Mouse (Mus musculus) liver, adult 10 weeks (tissue): ENCODE results near the gene Kifc1. TPM values are rescaled to one million over a fixed set of nuclear protein-coding genes. Genes with fewer than 3 reads are reported as not detected.

Experiments used
- polyA plus RNA-seq: library from polyadenylated mRNA; stranded (reverse); fragments of 350-450 nt; fragmentation: Illumina TruSeq; extraction: RNeasy Lipid Tissue Mini Kit (QIAGEN cat#74804); gene quantifications from one replicate; pipeline ENCODE4 v1.2.3, GENCODE M21; 2014; ENCODE audit warnings: low read depth, low replicate concordance

Kifc1 gene
- polyA plus RNA-seq = not detected

DNA sequence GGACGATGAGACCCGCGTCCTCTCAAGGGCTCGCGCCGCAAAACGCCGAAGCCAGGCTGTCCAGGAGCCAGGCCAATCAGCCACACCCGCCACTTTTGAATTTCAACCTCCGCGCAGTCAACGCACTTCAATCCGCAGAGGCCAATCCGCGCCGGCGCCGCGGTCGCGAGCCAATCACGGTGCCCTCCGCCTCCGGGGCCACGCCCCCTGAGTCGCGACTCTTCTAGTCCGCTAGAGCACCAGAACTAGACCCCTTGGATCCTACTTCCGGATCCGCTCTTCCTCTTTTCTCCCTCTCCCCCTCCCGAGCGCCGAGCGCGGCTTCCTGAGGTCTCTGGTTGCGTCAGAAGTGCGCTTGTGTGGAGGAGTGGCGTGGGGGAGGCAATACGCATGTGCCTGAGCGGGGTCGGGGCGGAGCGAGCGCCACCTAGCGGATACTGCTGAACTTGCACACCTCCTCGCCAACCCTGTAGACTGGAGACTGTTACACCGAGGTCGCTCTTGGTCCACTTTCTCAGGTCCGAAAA is at the start of gene Kifc1:
Gene Kifc1 (minus strand): TSS at position 129 of the 527 bp plus-strand sequence.

DNA sequence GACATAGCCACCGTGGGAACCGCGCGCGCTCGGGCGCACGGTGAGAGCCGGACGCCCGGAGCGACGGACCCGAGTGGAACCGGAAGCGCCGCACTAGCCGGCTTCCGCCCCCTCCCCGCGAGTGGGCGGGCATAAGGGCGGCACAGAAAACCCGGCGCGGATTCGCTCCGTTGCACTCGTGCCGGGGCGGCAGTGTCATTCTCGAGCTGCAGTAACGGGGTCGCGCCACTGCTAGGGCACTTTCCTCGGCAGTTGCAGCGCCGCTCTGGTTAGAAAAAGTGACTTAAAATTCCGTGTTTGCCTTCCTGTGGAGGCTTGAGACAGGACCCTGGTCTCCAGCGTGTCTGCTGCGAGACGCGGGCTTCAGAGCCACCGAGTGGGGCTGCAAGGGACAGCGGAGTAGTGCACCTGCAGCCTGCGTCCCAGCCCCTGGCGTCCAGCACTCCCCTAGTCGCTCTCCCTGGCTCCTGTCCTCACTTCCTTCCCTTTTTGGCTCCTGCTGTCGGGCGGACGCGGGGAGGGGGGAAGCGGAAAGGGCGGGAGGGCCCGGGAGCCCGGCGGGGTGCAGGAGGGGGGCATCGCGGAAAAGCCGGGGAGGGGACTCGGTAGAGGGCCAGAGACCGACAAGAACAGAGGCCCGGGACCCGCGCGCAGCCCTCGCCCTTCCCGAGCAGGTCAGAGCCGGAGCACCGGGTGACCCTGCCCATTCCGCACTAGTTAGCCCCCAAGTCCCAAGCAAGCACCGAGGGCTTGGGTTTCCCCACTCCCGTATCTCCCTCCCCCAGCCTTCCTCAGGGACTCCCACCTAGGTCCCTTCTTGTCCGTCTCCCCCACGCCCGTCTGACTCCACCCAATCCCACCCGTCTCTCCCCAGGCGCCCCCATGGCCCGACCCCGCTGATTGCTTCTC is 39.2 kb upstream of the Kifc1 start, which contains the start of gene Rgl2:
Gene Rgl2 (plus strand): TSS at position 173 of the 909 bp plus-strand sequence.

DNA sequence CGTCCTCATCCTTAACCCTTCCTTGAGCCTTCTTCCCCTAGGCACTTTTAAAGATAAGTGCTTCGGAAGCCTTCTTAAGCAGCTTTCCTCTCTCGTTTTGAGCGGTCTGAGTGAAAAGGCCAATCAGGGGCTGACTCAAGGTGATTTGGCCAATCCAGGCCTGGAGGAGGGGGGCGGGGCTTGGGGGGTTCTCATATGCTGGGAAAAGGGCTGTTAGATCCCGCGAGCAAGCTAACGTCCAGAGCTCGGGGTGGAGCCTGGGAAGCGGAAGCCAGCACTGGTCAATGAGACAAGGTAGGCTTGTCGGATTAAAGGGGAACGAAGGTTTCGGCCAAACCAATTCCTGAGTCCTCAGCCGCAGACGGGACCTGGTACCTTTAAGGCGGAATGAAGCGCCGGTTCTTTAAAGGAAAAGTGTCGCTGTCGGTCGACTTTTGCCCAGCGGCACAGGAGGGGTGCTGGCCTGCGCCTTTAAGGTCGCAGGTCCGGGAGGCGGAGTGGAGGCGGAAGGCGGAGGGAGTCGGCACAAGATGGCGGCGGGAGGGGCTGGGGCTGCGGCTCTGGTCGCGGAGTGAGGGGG is 25.3 kb upstream of the Kifc1 start, which contains the start of the genes Tapbp and Zbtb22:
Gene Tapbp (plus strand): TSS at position 229 of the 580 bp plus-strand sequence.
Gene Zbtb22 (plus strand): TSS at position 234 of the 580 bp plus-strand sequence.

DNA sequence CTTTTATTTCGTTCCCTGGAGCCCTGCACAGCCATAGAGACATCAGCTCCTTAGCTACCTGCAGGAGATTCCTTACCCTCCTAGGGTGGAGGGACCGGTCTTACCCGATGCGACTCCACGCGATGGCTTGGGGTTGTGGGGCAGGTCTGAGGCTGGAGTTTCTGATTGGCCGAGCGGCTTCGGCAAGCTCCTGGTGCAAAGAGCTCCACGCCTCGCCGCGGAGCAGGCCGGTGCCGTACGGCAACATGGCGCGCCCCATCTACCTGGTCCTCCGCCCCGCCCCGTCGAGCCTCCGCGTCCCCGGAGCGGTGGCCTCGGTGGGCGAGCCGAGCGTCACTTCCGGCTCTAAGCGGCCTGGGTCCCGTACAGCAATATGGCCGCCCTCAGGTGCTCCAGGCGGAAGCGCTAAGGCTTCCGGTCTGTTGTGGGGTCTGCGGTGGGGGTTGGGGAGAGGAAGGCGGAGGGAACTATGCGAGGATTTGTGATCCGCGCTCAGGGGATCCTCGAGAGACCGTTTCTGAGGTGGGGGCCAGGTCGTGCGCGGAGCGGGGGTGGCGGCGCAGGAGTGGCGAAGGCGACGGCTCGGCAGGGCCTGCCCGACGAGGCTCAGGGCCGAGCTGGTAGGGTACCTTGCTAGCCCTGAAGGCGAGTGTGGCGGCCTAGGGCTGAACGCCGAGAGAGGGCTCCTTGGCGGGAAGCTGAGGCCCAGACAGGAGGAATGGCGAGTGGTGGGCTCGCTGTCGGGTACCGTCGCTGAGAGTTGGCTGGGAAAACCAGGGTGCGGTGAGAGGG is 18.8 kb upstream of the Kifc1 start, which contains the start of gene Daxx:
Gene Daxx (plus strand): TSS at position 338 of the 792 bp plus-strand sequence.

DNA sequence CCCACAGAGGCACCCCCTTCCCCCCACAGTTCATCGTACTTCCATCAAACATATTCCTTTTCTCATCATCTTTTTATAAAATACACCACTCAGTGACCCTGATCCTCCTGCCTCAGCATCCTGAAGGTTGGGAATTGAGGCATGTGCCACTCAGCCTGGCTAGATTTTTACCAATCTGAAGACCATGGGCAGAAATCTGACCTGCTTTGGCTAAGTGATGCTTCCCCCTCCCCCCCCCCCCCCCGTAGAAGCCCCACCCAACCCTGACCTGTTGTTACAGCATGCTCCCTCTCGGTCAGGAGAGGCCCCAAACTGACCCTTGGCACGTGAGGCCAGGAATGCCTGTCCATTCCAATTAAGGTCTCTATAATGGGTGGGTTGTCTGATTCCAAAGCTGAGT is 14.4 kb upstream of the Kifc1 start, which contains the start of gene Platr17:
Gene Platr17 (plus strand): TSS at position 301 of the 400 bp plus-strand sequence.

DNA sequence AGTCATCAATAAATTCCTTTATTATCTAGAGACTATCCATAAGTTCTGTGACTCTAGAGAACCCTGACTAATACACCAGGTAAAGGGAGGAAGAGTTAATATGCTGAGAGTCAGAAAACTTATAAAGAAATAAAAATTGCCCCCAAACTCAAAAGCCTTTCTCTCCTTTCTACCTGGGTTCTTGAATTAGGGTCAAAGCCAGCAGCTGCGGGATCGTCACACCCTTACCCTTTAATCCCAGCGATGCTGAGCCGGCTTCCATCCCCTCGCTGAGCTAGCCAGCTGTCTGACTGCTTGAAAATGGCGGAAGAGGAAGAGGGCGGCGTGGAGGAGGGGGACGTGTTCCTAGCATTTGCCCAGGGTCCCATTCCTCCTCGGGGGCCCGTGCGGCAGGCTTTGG is 16.9 kb downstream of the Kifc1 start, which contains the start of gene Gm7029:
Gene Gm7029 (plus strand): TSS at position 301 of the 400 bp plus-strand sequence.

DNA sequence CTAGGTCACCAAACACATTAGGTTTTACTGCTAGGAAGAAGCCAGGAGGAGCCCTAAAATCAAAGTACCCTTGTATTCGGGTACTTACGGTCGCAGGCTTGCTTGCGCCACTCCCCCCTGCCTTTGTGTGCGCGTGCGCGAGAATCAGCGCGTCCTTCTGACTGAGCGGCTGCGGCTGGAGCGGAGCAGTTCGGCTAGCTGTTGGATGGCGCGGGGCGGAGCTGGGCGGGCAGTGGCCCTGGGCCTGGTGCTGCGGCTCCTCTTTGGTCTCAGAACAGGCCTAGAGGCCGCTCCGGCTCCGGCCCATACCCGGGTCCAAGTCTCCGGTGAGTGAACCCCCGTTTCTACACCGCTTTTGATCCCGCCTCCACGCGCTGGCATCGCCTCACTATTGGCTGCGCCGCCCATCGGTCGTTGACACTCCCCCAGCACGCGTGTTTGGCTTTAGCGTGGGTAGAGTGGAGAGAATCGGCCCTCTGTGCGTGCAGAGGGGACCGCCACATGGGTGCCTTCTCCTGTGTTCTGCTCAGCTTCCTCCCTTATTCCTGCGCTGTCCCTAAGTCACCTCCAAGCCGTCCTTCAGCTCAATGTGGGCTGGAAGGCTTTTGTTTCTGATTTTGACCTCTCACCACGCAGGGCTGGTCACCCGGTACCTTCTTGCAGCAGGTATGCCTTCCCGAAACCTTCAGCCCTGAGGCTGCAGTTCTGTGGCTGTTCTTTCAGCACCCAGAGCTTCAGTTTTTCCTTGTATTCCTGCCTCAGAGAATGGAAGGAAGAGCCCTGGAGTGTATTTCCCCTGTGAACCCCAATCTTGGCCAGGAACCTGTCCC is 47.3 kb downstream of the Kifc1 start, which contains the start of gene Cd320:
Gene Cd320 (plus strand): TSS at position 126 of the 830 bp plus-strand sequence.

Other genes starting within 250 kb of the Kifc1 start
- 147 TPM for gene Hnrnpm, start 203.8 kb downstream of the Kifc1 start, polyA plus RNA-seq
- gene March2, start 172.0 kb downstream of the Kifc1 start, polyA plus RNA-seq = 24.2 TPM
- gene Rab11b, start 130.1 kb downstream of the Kifc1 start, polyA plus RNA-seq = 9.3 TPM
- 8.0 TPM for gene Angptl4, start 108.8 kb downstream of the Kifc1 start, polyA plus RNA-seq
- gene Kank3, start 80.1 kb downstream of the Kifc1 start, polyA plus RNA-seq = 3.1 TPM
- gene Rps28, start 66.1 kb downstream of the Kifc1 start, polyA plus RNA-seq = 37.1 TPM
- gene Ndufa7, start 66.1 kb downstream of the Kifc1 start, polyA plus RNA-seq = 24.4 TPM
- gene Cd320, start 47.6 kb downstream of the Kifc1 start, polyA plus RNA-seq = 1.5 TPM
- not detected for gene Gm7029, start 16.8 kb downstream of the Kifc1 start, polyA plus RNA-seq
- gene Platr17, start 14.5 kb upstream of the Kifc1 start, polyA plus RNA-seq = not detected
- 3.7 TPM for gene Daxx, start 18.8 kb upstream of the Kifc1 start, polyA plus RNA-seq
- gene Tapbp, start 25.2 kb upstream of the Kifc1 start, polyA plus RNA-seq = 29.5 TPM
- gene Zbtb22, start 25.2 kb upstream of the Kifc1 start, polyA plus RNA-seq = 1.7 TPM
- 0.64 TPM for gene Rgl2, start 38.9 kb upstream of the Kifc1 start, polyA plus RNA-seq
- gene Pfdn6, start 49.7 kb upstream of the Kifc1 start, polyA plus RNA-seq = 12.6 TPM
- gene Wdr46, start 50.0 kb upstream of the Kifc1 start, polyA plus RNA-seq = 1.2 TPM
- gene B3galt4, start 60.8 kb upstream of the Kifc1 start, polyA plus RNA-seq = not detected
- gene Vps52, start 65.2 kb upstream of the Kifc1 start, polyA plus RNA-seq = 3.0 TPM
- 51.8 TPM for gene Rps18, start 65.3 kb upstream of the Kifc1 start, polyA plus RNA-seq
- gene H2-K1, start 109.7 kb upstream of the Kifc1 start, polyA plus RNA-seq = 848 TPM
- 1.8 TPM for gene Ring1, start 134.0 kb upstream of the Kifc1 start, polyA plus RNA-seq
- 13.3 TPM for gene H2-Ke6, start 137.4 kb upstream of the Kifc1 start, polyA plus RNA-seq
- gene Slc39a7, start 141.0 kb upstream of the Kifc1 start, polyA plus RNA-seq = 3.2 TPM
- 1.4 TPM for gene Rxrb, start 141.2 kb upstream of the Kifc1 start, polyA plus RNA-seq
- not detected for gene Col11a2, start 148.8 kb upstream of the Kifc1 start, polyA plus RNA-seq
- gene H2-Oa, start 201.7 kb upstream of the Kifc1 start, polyA plus RNA-seq = not detected
- 1.2 TPM for gene H2-DMa, start 228.9 kb upstream of the Kifc1 start, polyA plus RNA-seq
- 94.0 TPM for gene Brd2, start 232.0 kb upstream of the Kifc1 start, polyA plus RNA-seq